Mouse (Mus musculus) gastrocnemius, postnatal 10 days (tissue): Measurements from ENCODE around the gene 4930544D05Rik. TPM values are rescaled to one million over a fixed set of nuclear protein-coding genes. Genes with fewer than 3 reads are reported as not detected.
A peak's percentile ranks its signal among the peaks of the same experiment; 100 is the strongest.

Experiments
- DNase-seq: peaks from one replicate; pipeline ENCODE4 v3.0.0; 2021; ENCODE audit warnings: mixed read lengths
- total RNA-seq, 2 experiments: library from RNA; stranded (reverse); gene quantifications; 2 replicates each; pipeline ENCODE4 v1.2.3; 2021

Gene 4930544D05Rik
- total RNA-seq, 2 experiments from 2014 or later: not detected

GRCm38 (mm10) chr11:70598451-70598953, 17.1 kb upstream of the 4930544D05Rik start:
- DNase-seq: no peak

GRCm38 (mm10) chr11:70605024-70605566, 10.6 kb upstream of the 4930544D05Rik start:
- peak; percentile 75 for DNase-seq

GRCm38 (mm10) chr11:70606717-70607116, 8.9 kb upstream of the 4930544D05Rik start:
- no peak for DNase-seq

- no peak for DNase-seq
These were observed 8.0 kb upstream of the 4930544D05Rik start for GRCm38 (mm10) chr11:70607611-70608010.

GRCm38 (mm10) chr11:70608381-70609066, 7.1 kb upstream of the 4930544D05Rik start:
- peak; percentile 51 for DNase-seq

GRCm38 (mm10) chr11:70610752-70611151, 4.9 kb upstream of the 4930544D05Rik start:
- DNase-seq: no peak

- no peak for DNase-seq
These were observed 3.1 kb upstream of the 4930544D05Rik start for GRCm38 (mm10) chr11:70612505-70612904.

GRCm38 (mm10) chr11:70615074-70615473, 574 bp upstream of the 4930544D05Rik start:
- DNase-seq: peak; percentile 62

GRCm38 (mm10) chr11:70619101-70619500, 3.5 kb downstream of the 4930544D05Rik start, which contains the start of gene Chrne:
TSS of gene Chrne (minus strand) at chr11:70619216.
- no peak for DNase-seq

- no peak for DNase-seq
These were observed 6.5 kb downstream of the 4930544D05Rik start for GRCm38 (mm10) chr11:70621972-70622814.

GRCm38 (mm10) chr11:70623053-70623742, 7.5 kb downstream of the 4930544D05Rik start:
- no peak for DNase-seq

- peak; percentile 69 for DNase-seq
These were observed 9.8 kb downstream of the 4930544D05Rik start for GRCm38 (mm10) chr11:70625473-70625872.

GRCm38 (mm10) chr11:70626877-70627276, 11.2 kb downstream of the 4930544D05Rik start:
- no peak for DNase-seq

- no peak for DNase-seq
These were observed 12.8 kb downstream of the 4930544D05Rik start for GRCm38 (mm10) chr11:70628431-70628830.

- no peak for DNase-seq
These were observed 13.9 kb downstream of the 4930544D05Rik start for GRCm38 (mm10) chr11:70629557-70629956.

GRCm38 (mm10) chr11:70630129-70630528, 14.5 kb downstream of the 4930544D05Rik start:
- DNase-seq: no peak

GRCm38 (mm10) chr11:70635601-70636000, 20.0 kb downstream of the 4930544D05Rik start:
- DNase-seq: no peak

GRCm38 (mm10) chr11:70637764-70638163, 22.1 kb downstream of the 4930544D05Rik start:
- DNase-seq: no peak

- no peak for DNase-seq
These were observed 22.6 kb downstream of the 4930544D05Rik start for GRCm38 (mm10) chr11:70638293-70638692.

GRCm38 (mm10) chr11:70638714-70639278, 23.1 kb downstream of the 4930544D05Rik start, which contains the start of gene Gp1ba:
TSS of gene Gp1ba (plus strand) at chr11:70639122.
- no peak for DNase-seq

GRCm38 (mm10) chr11:70639976-70640375, 24.3 kb downstream of the 4930544D05Rik start:
- no peak for DNase-seq

GRCm38 (mm10) chr11:70641241-70641640, 25.6 kb downstream of the 4930544D05Rik start:
- no peak for DNase-seq
